Mouse (Mus musculus) cerebellum, adult 2 months (tissue): ENCODE measurements around the gene Nfatc4. TPM values are rescaled to one million over a fixed set of nuclear protein-coding genes. Genes with fewer than 3 reads are reported as not detected.

Source experiments
- DNase-seq, 2 experiments: peaks; one replicate each; pipeline ENCODE4 v3.0.0; 2021
- H3K27ac ChIP-seq: fragments of 200-500 bp; 2 replicates; pipeline ENCODE4 v1.5.1; 2012; ENCODE audit warnings: low read length, control low read depth, inconsistent platforms; ENCODE audit not compliant: insufficient read depth
- H3K27me3 ChIP-seq: fragments of 200-500 bp; 2 replicates; pipeline ENCODE4 v1.6.1; 2012; ENCODE audit warnings: inconsistent platforms, mild to moderate bottlenecking, low read length, moderate library complexity; ENCODE audit not compliant: control insufficient read depth, insufficient read depth
- H3K4me1 ChIP-seq: fragments of 200-500 bp; 2 replicates; pipeline ENCODE4 v1.6.1; 2011; ENCODE audit warnings: low read length; ENCODE audit not compliant: control insufficient read depth, insufficient read depth
- H3K4me3 ChIP-seq: fragments of 200-500 bp; replicated peaks from 2 replicates; pipeline ENCODE3; 2011; ENCODE audit warnings: mild to moderate bottlenecking, low read depth, low read length, control low read depth; ENCODE audit not compliant: insufficient read depth
- CTCF ChIP-seq: fragments of 200-500 bp; IDR thresholded peaks from 2 replicates; pipeline ENCODE4 v1.5.1; 2011; ENCODE audit warnings: low read depth, mild to moderate bottlenecking, control low read depth, low read length, moderate library complexity, borderline replicate concordance; ENCODE audit not compliant: insufficient read depth
- POLR2A ChIP-seq: fragments of 200-500 bp; IDR thresholded peaks from 2 replicates; pipeline ENCODE4 v1.6.1; 2011; ENCODE audit warnings: low read length, control low read depth, borderline replicate concordance; ENCODE audit not compliant: insufficient read depth
- WGBS: fragments of 180-500 bp; shearing (Covaris S2); methylation state at CpG from one replicate; pipeline ENCODE4 v1.1.7; 2018; 5-methylcytosine and 5-hydroxymethylcytosine counted together
- polyA plus RNA-seq: library from polyadenylated mRNA; depleted of rRNA; stranded (reverse); fragments of >200 nt; gene quantifications from 2 replicates; pipeline ENCODE4 v1.2.3, GENCODE M21; 2012

The Nfatc4 gene
- polyA plus RNA-seq, 1 experiment, result 1.7 TPM

GRCm38 (mm10) chr14:55795380-55796163, 27.4 kb upstream of the Nfatc4 start:
- H3K27me3 ChIP-seq, result no peaks in the 10 kb centered on the region
- WGBS, result 83% methylated on average over 15 of the region's 15 CpGs
- DNase-seq, result no peak

GRCm38 (mm10) chr14:55814885-55815284, 8.1 kb upstream of the Nfatc4 start:
- H3K4me3 ChIP-seq, result peak overlapping the region; percentile 42
- WGBS, result 20% methylated on average over 16 of the region's 16 CpGs
- no peaks in the 10 kb centered on the region for H3K4me1 ChIP-seq
- TF ChIP-seq CTCF, result no peak
- TF ChIP-seq POLR2A, result no peak
- no peaks in the 10 kb centered on the region for H3K27me3 ChIP-seq
- DNase-seq, result peak; percentile 74 to 85
- H3K27ac ChIP-seq, result no peak overlapping the region

More at GRCm38 (mm10) chr14:55795380-55796163, 27.4 kb upstream of the Nfatc4 start:
- TF ChIP-seq POLR2A, result no peak
- no peak for TF ChIP-seq CTCF
- H3K4me3 ChIP-seq, result no peak overlapping the region
- no peaks in the 10 kb centered on the region for H3K4me1 ChIP-seq
- no peak overlapping the region for H3K27ac ChIP-seq

GRCm38 (mm10) chr14:55815310-55815751, 7.6 kb upstream of the Nfatc4 start:
- Histone ChIP-seq H3K4me3 (peak overlapping the region; percentile 42), H3K27ac (no peak overlapping the region), H3K27me3 (no peaks in the 10 kb centered on the region), H3K4me1 (no peaks in the 10 kb centered on the region)
- TF ChIP-seq CTCF (no peak), POLR2A (no peak)
- 19% methylated on average over 17 of the region's 17 CpGs for WGBS
- peak; percentile 46 to 47 for DNase-seq

- 80% methylated on average over 7 of the region's 7 CpGs for WGBS
- Histone ChIP-seq H3K27ac (no peak overlapping the region), H3K4me3 (no peak overlapping the region), H3K4me1 (no peaks in the 10 kb centered on the region), H3K27me3 (no peaks in the 10 kb centered on the region; the same call in 1 of the 2 replicates)
- DNase-seq, result no peak
- TF ChIP-seq POLR2A (no peak), CTCF (no peak)
Observed at GRCm38 (mm10) chr14:55819845-55820405, 3.0 kb upstream of the Nfatc4 start.

- WGBS, result 84% methylated on average over 9 of the region's 9 CpGs
- Histone ChIP-seq H3K27ac (no peak overlapping the region), H3K4me1 (no peaks in the 10 kb centered on the region), H3K27me3 (peaks cover 2% of the 10 kb centered on the region; the same call in 1 of the 2 replicates), H3K4me3 (no peak overlapping the region)
- no peak for TF ChIP-seq POLR2A
- no peak for TF ChIP-seq CTCF
- DNase-seq, result peak in 1 of 2 experiments; percentile 1
Observed at GRCm38 (mm10) chr14:55820576-55820975, 2.4 kb upstream of the Nfatc4 start.

- Histone ChIP-seq H3K27me3 (peaks cover 3% of the 10 kb centered on the region; the same call in 1 of the 2 replicates), H3K4me3 (no peak overlapping the region), H3K27ac (no peak overlapping the region), H3K4me1 (no peaks in the 10 kb centered on the region)
- peak; percentile 56 to 61 for DNase-seq
- 9% methylated on average over 13 of the region's 13 CpGs for WGBS
- TF ChIP-seq POLR2A, result no peak
- TF ChIP-seq CTCF, result peak; percentile 93
Observed at GRCm38 (mm10) chr14:55822435-55822990, 431 bp upstream of the Nfatc4 start.

GRCm38 (mm10) chr14:55824001-55824480, 1.1 kb downstream of the Nfatc4 start:
- 30% methylated on average over 10 of the region's 10 CpGs for WGBS
- DNase-seq, result no peak
- H3K4me3 ChIP-seq, result no peak overlapping the region
- H3K27ac ChIP-seq, result no peak overlapping the region
- H3K27me3 ChIP-seq, result peaks cover 3% of the 10 kb centered on the region; the same call in 1 of the 2 replicates
- TF ChIP-seq CTCF, result no peak
- no peaks in the 10 kb centered on the region for H3K4me1 ChIP-seq
